Mouse (Mus musculus): ENCODE data around the gene Rtel1. TPM values are rescaled to one million over a fixed set of nuclear protein-coding genes. Genes with fewer than 3 reads are reported as not detected.

The Rtel1 gene
- polyA plus RNA-seq, 1 experiment from 2014 or later, result 52.5 TPM

DNA sequence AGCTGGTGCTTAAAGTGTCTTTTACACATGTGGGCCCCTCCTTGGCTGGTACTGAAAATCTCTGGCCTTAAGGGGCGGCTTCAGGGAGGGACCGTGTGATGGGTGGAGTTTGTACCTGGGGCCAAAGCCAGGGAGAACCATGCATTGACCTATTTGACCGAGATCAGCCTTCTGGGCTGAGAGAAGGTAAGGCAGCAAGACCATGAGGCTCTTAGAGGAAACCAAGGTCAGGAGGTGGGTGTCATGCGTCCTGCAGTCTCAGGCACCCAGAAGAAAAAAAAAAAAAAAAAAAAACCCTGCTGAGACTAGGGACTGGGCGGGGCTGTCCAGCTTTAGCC lies 6.6 kb upstream of the Rtel1 start:
- Histone ChIP-seq H3K4me2 (ENCODE audit: low read depth, low read length) (peak overlapping the region; percentile 44), H3K4me3 (ENCODE audit: low read depth, low read length) (peak overlapping the region; percentile 34), H3K27ac (replicated peaks; ENCODE audit: low read depth, low read length) (no peak overlapping the region), H3K9me3 (replicated peaks; ENCODE audit: control insufficient read depth, low read length) (no peaks in the 10 kb centered on the region), H3K27me3 (ENCODE audit: control insufficient read depth, insufficient read depth, low read length) (peaks cover 27% of the 10 kb centered on the region), H3K36me3 (replicated peaks; ENCODE audit: control insufficient read depth, insufficient read depth, low read depth, low read length) (no peaks in the 10 kb centered on the region), H3K9ac (replicated peaks; ENCODE audit: low read length) (0 out of 2 replicates have a peak overlapping the region, but pooled peaks have one; percentile 27), H3K4me1 (ENCODE audit: control insufficient read depth, insufficient read depth, low read length) (no peaks in the 10 kb centered on the region; the same call in 1 of the 2 replicates)
- ATAC-seq (replicated peaks; ENCODE audit: insufficient number of reproducible peaks, low FRiP score, low TSS enrichment, low read depth) (no peak), DNase-seq (ENCODE audit: low spot score) (no peak)
- WGBS, result 17% methylated on average over 5 of the region's 5 CpGs

DNA sequence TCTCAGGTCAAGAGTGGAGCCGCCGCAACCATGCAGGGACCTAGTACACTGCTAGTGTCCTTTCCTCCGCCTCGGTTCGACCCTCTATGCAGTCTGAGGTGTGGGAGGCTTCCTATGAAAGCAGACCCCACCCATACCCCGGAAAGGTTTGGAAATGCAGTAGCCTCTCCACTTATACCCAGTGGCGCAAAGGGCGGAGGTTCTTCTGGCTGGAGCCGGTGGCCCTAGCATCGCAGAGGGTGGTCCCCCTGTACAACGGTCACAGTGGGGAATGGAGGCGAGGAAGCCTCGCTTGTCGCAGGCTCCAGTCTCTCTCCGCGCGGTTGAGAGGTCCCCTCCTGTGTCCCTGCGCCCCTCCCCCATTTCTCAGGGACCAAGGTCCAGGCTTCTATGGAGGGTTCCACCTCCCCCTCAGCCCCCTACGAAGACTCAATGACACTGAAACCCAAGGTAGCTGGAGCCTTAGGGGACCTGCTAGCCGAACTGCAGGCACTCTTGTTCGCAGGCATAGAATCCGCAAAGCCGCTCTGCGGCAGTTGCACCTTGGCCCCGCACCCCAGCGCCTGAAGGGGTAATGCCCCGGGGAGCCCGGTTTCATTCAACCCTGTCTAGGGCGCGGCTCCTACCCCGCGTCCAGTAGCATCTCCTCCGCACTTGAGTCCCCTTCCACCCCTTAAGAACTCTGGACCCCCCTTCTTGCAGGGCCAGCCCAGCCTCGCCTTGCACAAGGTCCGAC lies 6.0 kb upstream of the Rtel1 start:
- ATAC-seq (replicated peaks; ENCODE audit: insufficient number of reproducible peaks, low FRiP score, low TSS enrichment, low read depth) (peak; percentile 34; the same call in 1 of the 2 replicates), DNase-seq (ENCODE audit: low spot score) (peak; percentile 4)
- WGBS, result 3% methylated on average over 35 of the region's 35 CpGs
- no peaks in the 10 kb centered on the region; the same call in 1 of the 2 replicates for H3K4me1 ChIP-seq (ENCODE audit: control insufficient read depth, insufficient read depth, low read length)
- H3K36me3 ChIP-seq (replicated peaks; ENCODE audit: control insufficient read depth, insufficient read depth, low read depth, low read length), result no peaks in the 10 kb centered on the region
- peaks cover 27% of the 10 kb centered on the region for H3K27me3 ChIP-seq (ENCODE audit: control insufficient read depth, insufficient read depth, low read length)
- H3K9me3 ChIP-seq (replicated peaks; ENCODE audit: control insufficient read depth, low read length), result no peaks in the 10 kb centered on the region
- H3K27ac ChIP-seq (replicated peaks; ENCODE audit: low read depth, low read length), result no peak overlapping the region
- peak overlapping the region; percentile 27 for H3K9ac ChIP-seq (replicated peaks; ENCODE audit: low read length)
- H3K4me3 ChIP-seq (ENCODE audit: low read depth, low read length), result peak overlapping the region; percentile 34
- peak overlapping the region; percentile 44 for H3K4me2 ChIP-seq (ENCODE audit: low read depth, low read length)

- no peaks in the 10 kb centered on the region for H3K9me3 ChIP-seq (replicated peaks; ENCODE audit: control insufficient read depth, low read length)
- H3K27ac ChIP-seq (replicated peaks; ENCODE audit: low read depth, low read length), result no peak within 1 kb of the TSS
- ATAC-seq (replicated peaks; ENCODE audit: insufficient number of reproducible peaks, low FRiP score, low TSS enrichment, low read depth) (peak; percentile 57), DNase-seq (ENCODE audit: low spot score) (peak; percentile 85)
- peak within 1 kb of the TSS; percentile 27 for H3K9ac ChIP-seq (replicated peaks; ENCODE audit: low read length)
- no peaks in the 10 kb centered on the region for H3K36me3 ChIP-seq (replicated peaks; ENCODE audit: control insufficient read depth, insufficient read depth, low read depth, low read length)
- 5% methylated on average over 22 of the region's 23 CpGs for WGBS
- no peaks in the 10 kb centered on the region; the same call in 1 of the 2 replicates for H3K4me1 ChIP-seq (ENCODE audit: control insufficient read depth, insufficient read depth, low read length)
- H3K4me2 ChIP-seq (ENCODE audit: low read depth, low read length), result peak within 1 kb of the TSS; percentile 44
- peak within 1 kb of the TSS; percentile 34 for H3K4me3 ChIP-seq (ENCODE audit: low read depth, low read length)
- peaks cover 27% of the 10 kb centered on the region for H3K27me3 ChIP-seq (ENCODE audit: control insufficient read depth, insufficient read depth, low read length)
Measured at GRCm38 (mm10) chr2:181314080-181314810, 5.3 kb upstream of the Rtel1 start, which contains the start of gene Stmn3. TSS of gene Stmn3 (minus strand) at chr2:181314500.

GRCm38 (mm10) chr2:181320103-181320499 lies 562 bp downstream of the Rtel1 start:
- H3K27me3 ChIP-seq (ENCODE audit: control insufficient read depth, insufficient read depth, low read length), result no peaks in the 10 kb centered on the region
- 11% methylated on average over 7 of the region's 7 CpGs for WGBS
- no peaks in the 10 kb centered on the region for H3K4me1 ChIP-seq (ENCODE audit: control insufficient read depth, insufficient read depth, low read length)
- peak overlapping the region; percentile 67 for H3K9ac ChIP-seq (replicated peaks; ENCODE audit: low read length)
- no peak for DNase-seq (ENCODE audit: low spot score)
- H3K9me3 ChIP-seq (replicated peaks; ENCODE audit: control insufficient read depth, low read length), result no peaks in the 10 kb centered on the region
- H3K36me3 ChIP-seq (replicated peaks; ENCODE audit: control insufficient read depth, insufficient read depth, low read depth, low read length), result no peaks in the 10 kb centered on the region
- peak overlapping the region; percentile 61 for H3K4me3 ChIP-seq (ENCODE audit: low read depth, low read length)
- H3K27ac ChIP-seq (replicated peaks; ENCODE audit: low read depth, low read length), result no peak overlapping the region
- ATAC-seq (replicated peaks; ENCODE audit: insufficient number of reproducible peaks, low FRiP score, low TSS enrichment, low read depth), result no peak; the same call in 1 of the 2 replicates
- peak overlapping the region; percentile 73 for H3K4me2 ChIP-seq (ENCODE audit: low read depth, low read length)

GRCm38 (mm10) chr2:181322136-181322535 lies 2.6 kb downstream of the Rtel1 start:
- no peak overlapping the region for H3K27ac ChIP-seq (replicated peaks; ENCODE audit: low read depth, low read length)
- H3K9me3 ChIP-seq (replicated peaks; ENCODE audit: control insufficient read depth, low read length), result no peaks in the 10 kb centered on the region
- no peaks in the 10 kb centered on the region for H3K4me1 ChIP-seq (ENCODE audit: control insufficient read depth, insufficient read depth, low read length)
- 0 out of 2 replicates have a peak, but pooled peaks cover 4% of the 10 kb centered on the region for H3K36me3 ChIP-seq (replicated peaks; ENCODE audit: control insufficient read depth, insufficient read depth, low read depth, low read length)
- no peak overlapping the region for H3K9ac ChIP-seq (replicated peaks; ENCODE audit: low read length)
- ATAC-seq (replicated peaks; ENCODE audit: insufficient number of reproducible peaks, low FRiP score, low TSS enrichment, low read depth) (no peak), DNase-seq (ENCODE audit: low spot score) (no peak)
- 67% methylated on average over 5 of the region's 5 CpGs for WGBS
- H3K4me2 ChIP-seq (ENCODE audit: low read depth, low read length), result no peak overlapping the region
- H3K4me3 ChIP-seq (ENCODE audit: low read depth, low read length), result no peak overlapping the region
- no peaks in the 10 kb centered on the region for H3K27me3 ChIP-seq (ENCODE audit: control insufficient read depth, insufficient read depth, low read length)

DNA sequence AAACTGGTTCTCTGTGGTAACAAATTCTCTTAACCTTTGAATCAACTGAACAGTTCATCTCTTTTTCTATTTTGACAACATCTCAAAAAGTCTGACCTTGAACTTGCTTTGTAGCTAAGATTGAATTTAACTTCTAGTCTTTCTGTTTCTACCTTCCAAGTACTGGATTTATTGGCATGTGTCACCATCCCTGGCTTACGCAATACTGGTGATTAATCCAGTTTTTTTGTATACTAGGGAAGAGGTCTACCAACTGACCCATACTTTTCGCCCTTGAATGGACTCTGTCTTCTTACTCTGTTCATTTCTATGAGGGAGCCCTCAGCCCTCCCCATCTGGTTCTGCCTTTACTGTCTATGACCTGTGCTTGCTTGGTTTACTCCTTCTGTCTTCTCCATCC lies 6.6 kb downstream of the Rtel1 start:
- Histone ChIP-seq H3K4me1 (ENCODE audit: control insufficient read depth, insufficient read depth, low read length) (no peaks in the 10 kb centered on the region), H3K4me2 (ENCODE audit: low read depth, low read length) (no peak overlapping the region), H3K4me3 (ENCODE audit: low read depth, low read length) (no peak overlapping the region), H3K27me3 (ENCODE audit: control insufficient read depth, insufficient read depth, low read length) (no peaks in the 10 kb centered on the region), H3K9me3 (replicated peaks; ENCODE audit: control insufficient read depth, low read length) (no peaks in the 10 kb centered on the region), H3K27ac (replicated peaks; ENCODE audit: low read depth, low read length) (no peak overlapping the region), H3K9ac (replicated peaks; ENCODE audit: low read length) (no peak overlapping the region), H3K36me3 (replicated peaks; ENCODE audit: control insufficient read depth, insufficient read depth, low read depth, low read length) (peaks cover 4% of the 10 kb centered on the region)
- WGBS, result 91% methylated on average over 2 of the region's 2 CpGs
- no peak for DNase-seq (ENCODE audit: low spot score)
- no peak for ATAC-seq (replicated peaks; ENCODE audit: insufficient number of reproducible peaks, low FRiP score, low TSS enrichment, low read depth)

GRCm38 (mm10) chr2:181332542-181332941 lies 13.0 kb downstream of the Rtel1 start:
- Histone ChIP-seq H3K27me3 (ENCODE audit: control insufficient read depth, insufficient read depth, low read length) (no peaks in the 10 kb centered on the region), H3K36me3 (replicated peaks; ENCODE audit: control insufficient read depth, insufficient read depth, low read depth, low read length) (no peaks in the 10 kb centered on the region; the same call in none of the 2 replicates), H3K4me3 (ENCODE audit: low read depth, low read length) (no peak overlapping the region), H3K9me3 (replicated peaks; ENCODE audit: control insufficient read depth, low read length) (no peaks in the 10 kb centered on the region), H3K4me1 (ENCODE audit: control insufficient read depth, insufficient read depth, low read length) (no peaks in the 10 kb centered on the region), H3K4me2 (ENCODE audit: low read depth, low read length) (no peak overlapping the region), H3K27ac (replicated peaks; ENCODE audit: low read depth, low read length) (no peak overlapping the region), H3K9ac (replicated peaks; ENCODE audit: low read length) (no peak overlapping the region)
- DNase-seq (ENCODE audit: low spot score), result no peak
- no peak for ATAC-seq (replicated peaks; ENCODE audit: insufficient number of reproducible peaks, low FRiP score, low TSS enrichment, low read depth)

DNA sequence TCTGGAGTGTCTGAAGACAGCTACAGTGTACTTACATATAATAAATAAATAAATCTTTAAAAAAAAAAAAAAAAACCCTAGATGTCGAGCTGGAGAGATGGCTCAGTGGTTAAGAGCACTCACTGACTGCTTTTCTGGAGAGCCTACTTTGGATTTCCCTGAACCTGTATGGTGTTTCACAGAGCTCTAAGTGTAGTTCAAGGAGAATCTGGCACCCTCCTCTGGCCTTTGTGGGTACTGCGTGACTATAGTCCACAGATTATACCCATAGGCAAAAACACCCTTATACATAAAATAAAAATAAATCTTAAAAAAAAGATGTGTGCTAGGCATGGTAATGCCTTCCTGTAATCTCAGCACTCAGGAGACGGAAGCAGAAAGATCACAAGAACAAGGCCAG lies 14.5 kb downstream of the Rtel1 start:
- H3K9me3 ChIP-seq (replicated peaks; ENCODE audit: control insufficient read depth, low read length), result no peaks in the 10 kb centered on the region
- 58% methylated on average over 3 of the region's 3 CpGs for WGBS
- H3K4me2 ChIP-seq (ENCODE audit: low read depth, low read length), result no peak overlapping the region
- no peak overlapping the region for H3K27ac ChIP-seq (replicated peaks; ENCODE audit: low read depth, low read length)
- H3K4me1 ChIP-seq (ENCODE audit: control insufficient read depth, insufficient read depth, low read length), result no peaks in the 10 kb centered on the region
- ATAC-seq (replicated peaks; ENCODE audit: insufficient number of reproducible peaks, low FRiP score, low TSS enrichment, low read depth) (0 out of 2 replicates have a peak, but pooled peaks have one; percentile 65), DNase-seq (ENCODE audit: low spot score) (peak; percentile 79)
- no peak overlapping the region for H3K9ac ChIP-seq (replicated peaks; ENCODE audit: low read length)
- no peaks in the 10 kb centered on the region; the same call in none of the 2 replicates for H3K36me3 ChIP-seq (replicated peaks; ENCODE audit: control insufficient read depth, insufficient read depth, low read depth, low read length)
- no peak overlapping the region for H3K4me3 ChIP-seq (ENCODE audit: low read depth, low read length)
- no peaks in the 10 kb centered on the region for H3K27me3 ChIP-seq (ENCODE audit: control insufficient read depth, insufficient read depth, low read length)
